Mouse (Mus musculus) midbrain, embryonic 13.5 days (tissue): ENCODE data around the gene Timm9. TPM values are rescaled to one million over a fixed set of nuclear protein-coding genes. Genes with fewer than 3 reads are reported as not detected.

Source experiments
- ATAC-seq: fragments of 200-750 bp; cut with Nextera tagmentation; 2 replicates; pipeline ENCODE4 v1.8.0; 2017; ENCODE audit warnings: mild to moderate bottlenecking, moderate TSS enrichment, moderate library complexity
- H3K27ac ChIP-seq: fragments of 300-500 bp; sonication (generic); 2 replicates; pipeline ENCODE4 v1.5.1; 2015; ENCODE audit warnings: inconsistent platforms, mild to moderate bottlenecking, moderate library complexity
- H3K27me3 ChIP-seq: fragments of 300-500 bp; sonication (generic); 2 replicates; pipeline ENCODE4 v1.6.1; 2015; ENCODE audit warnings: mild to moderate bottlenecking, inconsistent platforms
- H3K36me3 ChIP-seq: fragments of 300-500 bp; sonication (generic); 2 replicates; pipeline ENCODE4 v1.6.1; 2015; ENCODE audit warnings: mild to moderate bottlenecking, inconsistent platforms
- H3K4me1 ChIP-seq: fragments of 300-500 bp; sonication (generic); replicated peaks from 2 replicates; pipeline ENCODE4 v1.6.1; 2015; ENCODE audit warnings: inconsistent platforms
- H3K4me2 ChIP-seq: fragments of 300-500 bp; sonication (generic); replicated peaks from 2 replicates; pipeline ENCODE4 v1.6.1; 2015; ENCODE audit warnings: moderate library complexity, mild to moderate bottlenecking, inconsistent platforms
- H3K4me3 ChIP-seq: fragments of 300-500 bp; sonication (generic); replicated peaks from 2 replicates; pipeline ENCODE4 v1.5.1; 2015; ENCODE audit warnings: mild to moderate bottlenecking, inconsistent platforms
- H3K9ac ChIP-seq: fragments of 300-500 bp; sonication (generic); replicated peaks from 2 replicates; pipeline ENCODE4 v1.6.1; 2015; ENCODE audit warnings: mild to moderate bottlenecking, inconsistent platforms
- H3K9me3 ChIP-seq: fragments of 300-500 bp; sonication (generic); 2 replicates; pipeline ENCODE4 v1.6.1; 2016; ENCODE audit warnings: mild to moderate bottlenecking, inconsistent platforms
- WGBS: fragments of 180-500 bp; shearing (Covaris S2); methylation state at CpG from one replicate; pipeline ENCODE4 v1.1.7; 2015; 5-methylcytosine and 5-hydroxymethylcytosine counted together
- polyA plus RNA-seq: library from polyadenylated mRNA; unstranded; fragments of >200 nt; fragmentation: Nextera tagmentation; extraction: Ambion mirVana; gene quantifications from 2 replicates; pipeline ENCODE4 v1.2.1, GENCODE M21; 2015

The Timm9 gene
- polyA plus RNA-seq, 1 experiment from 2014 or later = 85.2 TPM

DNA sequence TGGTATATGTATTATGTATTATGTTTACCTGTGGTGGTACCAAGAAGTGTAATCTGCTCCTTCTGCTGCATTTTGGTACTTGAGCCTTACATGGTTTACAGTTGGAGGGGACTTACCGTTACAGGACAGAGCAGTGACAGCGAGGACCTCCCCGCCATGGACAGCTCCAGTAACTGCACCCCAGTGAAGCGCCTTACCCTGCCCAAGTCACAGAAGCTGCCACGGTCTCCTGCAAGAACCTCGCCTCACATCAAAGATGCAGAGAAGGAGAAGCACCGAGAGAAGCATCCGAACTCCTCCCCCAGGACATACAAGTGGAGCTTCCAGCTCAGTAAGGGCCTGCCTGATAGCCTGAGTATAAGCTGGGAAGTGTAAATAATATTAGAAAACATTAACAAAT, 50.2 kb downstream of the Timm9 start:
- ATAC-seq = no peak
- H3K4me2 ChIP-seq = no peak overlapping the region
- H3K27me3 ChIP-seq = no peaks in the 10 kb centered on the region
- no peaks in the 10 kb centered on the region for H3K9me3 ChIP-seq
- H3K4me1 ChIP-seq = no peaks in the 10 kb centered on the region
- peaks cover 25% of the 10 kb centered on the region for H3K36me3 ChIP-seq
- no peak overlapping the region for H3K4me3 ChIP-seq
- H3K9ac ChIP-seq = no peak overlapping the region
- no peak overlapping the region for H3K27ac ChIP-seq
- WGBS = 94% methylated on average over 8 of the region's 8 CpGs

Other genes with a start within 250 kb of the Timm9 start
- 225 and 226 TPM in 2 replicates for gene Actr10, start 198.8 kb downstream of the Timm9 start, polyA plus RNA-seq
- gene Psma3, start 162.1 kb downstream of the Timm9 start, polyA plus RNA-seq = 617 and 632 TPM in 2 replicates
- 46.3 and 46.8 TPM in 2 replicates for gene Arid4a, start 120.7 kb downstream of the Timm9 start, polyA plus RNA-seq
- 0.32 TPM in 1 of 2 replicates, not detected in the other for gene Tomm20l, start 25.3 kb downstream of the Timm9 start, polyA plus RNA-seq
- 15.0 and 19.4 TPM in 2 replicates for gene 2700049A03Rik, start 164 bp upstream of the Timm9 start, polyA plus RNA-seq
- 24.2 and 30.5 TPM in 2 replicates for gene Dact1, start 173.2 kb upstream of the Timm9 start, polyA plus RNA-seq